Mouse (Mus musculus) heart, adult 2 months (tissue): ENCODE data around the gene Arhgap32.

Experiments used
- CTCF ChIP-seq: fragments of 200-600 bp; IDR thresholded peaks from 2 replicates; pipeline ENCODE4 v1.8.1; 2022; ENCODE audit warnings: antibody characterized with exemption, mild to moderate bottlenecking, moderate library complexity
- POLR2A ChIP-seq: fragments of 200-500 bp; IDR thresholded peaks from 2 replicates; pipeline ENCODE4 v1.6.1; 2011; ENCODE audit warnings: mild to moderate bottlenecking, low read depth, low read length, control low read depth; ENCODE audit not compliant: insufficient read depth

DNA sequence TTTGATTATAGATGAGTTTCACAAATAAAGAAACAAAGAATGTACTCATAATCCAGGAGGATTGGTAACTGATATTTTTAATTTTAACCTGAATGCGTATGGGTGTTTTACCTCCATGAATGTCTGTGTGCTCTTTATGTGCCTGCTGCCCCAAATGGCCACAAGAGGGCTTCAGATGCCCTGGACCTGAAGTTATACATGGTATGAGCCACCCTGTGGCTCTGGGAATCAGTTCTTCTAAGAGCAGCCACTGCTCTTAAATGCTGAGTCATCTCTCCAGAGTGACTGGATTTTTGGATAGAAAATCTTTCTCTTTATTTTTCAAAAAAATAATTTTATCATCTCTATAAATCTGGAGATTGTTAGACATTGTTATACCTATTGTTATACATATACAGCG lies 70.6 kb downstream of the Arhgap32 start:
- TF ChIP-seq POLR2A (no peak), CTCF (peak; percentile 56)
